Mouse (Mus musculus) limb, embryonic 14.5 days (tissue): ENCODE measurements around the gene Aatf. TPM values are rescaled to one million over a fixed set of nuclear protein-coding genes. Genes with fewer than 3 reads are reported as not detected.
A peak's percentile ranks its signal among the peaks of the same experiment; 100 is the strongest.

ENCODE experiments used
- ATAC-seq: fragments of 200-750 bp; cut with Nextera tagmentation; 2 replicates; pipeline ENCODE4 v1.8.0; 2017; ENCODE audit warnings: low read depth, moderate number of reproducible peaks, moderate TSS enrichment; ENCODE audit not compliant: low FRiP score
- DNase-seq: peaks from one replicate; pipeline ENCODE4 v3.0.0-alpha.2; 2015; ENCODE audit warnings: low spot score
- H3K27ac ChIP-seq: fragments of 300-500 bp; sonication (generic); replicated peaks from 2 replicates; pipeline ENCODE4 v1.5.1; 2014; ENCODE audit warnings: low read depth, mild to moderate bottlenecking, low read length, moderate library complexity, mixed read lengths
- H3K27me3 ChIP-seq: fragments of 300-500 bp; sonication (generic); 2 replicates; pipeline ENCODE4 v1.6.1; 2014; ENCODE audit warnings: low read length, mixed read lengths; ENCODE audit not compliant: control insufficient read depth, insufficient read depth
- H3K36me3 ChIP-seq: fragments of 300-500 bp; sonication (generic); 2 replicates; pipeline ENCODE4 v1.6.1; 2014; ENCODE audit warnings: mild to moderate bottlenecking, low read length, moderate library complexity, mixed read lengths; ENCODE audit not compliant: control insufficient read depth, insufficient read depth
- H3K4me1 ChIP-seq: fragments of 300-500 bp; sonication (generic); 2 replicates; pipeline ENCODE4 v1.6.1; 2014; ENCODE audit warnings: antibody characterized with exemption, low read length, mixed read lengths; ENCODE audit not compliant: control insufficient read depth, insufficient read depth
- H3K4me2 ChIP-seq: fragments of 300-500 bp; sonication (generic); replicated peaks from 2 replicates; pipeline ENCODE4 v1.6.1; 2014; ENCODE audit warnings: low read depth, mild to moderate bottlenecking, low read length, moderate library complexity; ENCODE audit not compliant: severe bottlenecking
- H3K4me3 ChIP-seq: fragments of 300-500 bp; sonication (generic); replicated peaks from 2 replicates; pipeline ENCODE4 v1.5.1; 2014; ENCODE audit warnings: low read length
- H3K9ac ChIP-seq: fragments of 300-500 bp; sonication (generic); 2 replicates; pipeline ENCODE4 v1.6.1; 2014; ENCODE audit warnings: mild to moderate bottlenecking, low read depth, low read length, moderate library complexity; ENCODE audit not compliant: severe bottlenecking
- H3K9me3 ChIP-seq: fragments of 300-500 bp; sonication (generic); 2 replicates; pipeline ENCODE4 v1.6.1; 2016; ENCODE audit warnings: low read length; ENCODE audit not compliant: control insufficient read depth
- POLR2A ChIP-seq: fragments of 200-500 bp; IDR thresholded peaks from 2 replicates; pipeline ENCODE4 v1.8.0; 2012; ENCODE audit warnings: inconsistent platforms, mild to moderate bottlenecking, moderate library complexity, borderline replicate concordance; ENCODE audit not compliant: insufficient read depth, insufficient read length; ENCODE audit errors: extremely low read depth
- WGBS: fragments of 180-500 bp; shearing (Covaris S2); extraction: QIAGEN DNeasy Blood & Tissue Kit; methylation state at CpG from one replicate; pipeline ENCODE4 v1.1.7; 2014; 5-methylcytosine and 5-hydroxymethylcytosine counted together
- polyA plus RNA-seq, 2 experiments: library from polyadenylated mRNA; depleted of rRNA in 1 of 2; stranded (reverse) in 1 of 2; unstranded in 1 of 2; fragments of >200 nt; fragmentation: Nextera tagmentation in 1 of 2; extraction: Ambion mirVana in 1 of 2; gene quantifications; 2 replicates each; pipeline versions ENCODE4 v1.2.1 to v1.2.3; 2012 to 2014

The Aatf gene
- polyA plus RNA-seq, 2 experiments: 12.3 to 44.8 TPM

DNA sequence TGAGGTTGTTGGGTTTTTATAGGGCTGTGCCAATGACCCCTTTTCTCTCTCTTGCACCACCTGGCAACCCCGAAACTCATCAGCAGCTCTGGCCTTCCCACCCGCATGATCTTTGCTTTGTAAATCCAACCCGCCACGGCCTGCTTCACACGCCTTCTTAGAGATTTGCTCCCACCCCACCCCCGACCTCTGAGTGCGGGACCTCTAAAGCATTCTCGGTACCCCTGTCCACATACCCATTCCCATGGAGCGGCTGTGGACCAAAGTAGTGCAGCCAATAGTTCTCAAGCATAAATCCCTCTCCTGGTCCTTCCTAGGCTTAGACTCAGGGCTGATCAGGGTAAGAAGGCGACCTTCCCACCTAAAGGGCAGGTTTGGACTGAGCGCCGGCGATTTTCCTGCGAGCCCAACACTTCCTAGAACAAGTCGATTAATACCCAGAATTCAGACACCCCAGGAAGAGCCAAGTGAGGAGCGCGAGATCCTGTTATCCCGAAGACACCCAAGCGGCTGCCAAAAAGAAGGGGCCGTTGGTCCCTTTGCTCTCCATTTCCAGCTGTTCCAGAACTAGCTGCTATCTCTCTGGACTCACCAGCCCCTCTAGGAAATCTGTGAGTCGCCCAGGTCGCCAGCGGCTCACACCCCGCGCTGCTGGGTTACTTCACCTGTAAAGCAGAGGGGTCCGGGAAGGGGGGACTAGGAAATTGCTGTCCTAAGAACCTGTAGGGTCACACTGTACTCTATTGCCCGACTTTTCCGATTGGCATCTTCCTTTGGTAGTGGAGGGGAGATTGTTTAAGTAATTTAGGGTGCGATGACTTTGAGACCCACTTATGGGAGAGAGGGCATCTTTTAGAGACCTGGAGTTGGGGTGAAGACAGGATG is 13.9 kb upstream of the Aatf start:
- H3K9me3 ChIP-seq: no peaks in the 10 kb centered on the region
- H3K9ac ChIP-seq: no peak overlapping the region
- DNase-seq (no peak), ATAC-seq (no peak)
- no peaks in the 10 kb centered on the region for H3K36me3 ChIP-seq
- H3K27me3 ChIP-seq: peaks cover 94% of the 10 kb centered on the region
- H3K4me1 ChIP-seq: peaks cover 5% of the 10 kb centered on the region; the same call in 1 of the 2 replicates
- no peak overlapping the region for H3K27ac ChIP-seq
- H3K4me3 ChIP-seq: no peak overlapping the region
- no peak for TF ChIP-seq POLR2A
- WGBS: 3% methylated on average over 29 of the region's 29 CpGs
- H3K4me2 ChIP-seq: no peak overlapping the region

DNA sequence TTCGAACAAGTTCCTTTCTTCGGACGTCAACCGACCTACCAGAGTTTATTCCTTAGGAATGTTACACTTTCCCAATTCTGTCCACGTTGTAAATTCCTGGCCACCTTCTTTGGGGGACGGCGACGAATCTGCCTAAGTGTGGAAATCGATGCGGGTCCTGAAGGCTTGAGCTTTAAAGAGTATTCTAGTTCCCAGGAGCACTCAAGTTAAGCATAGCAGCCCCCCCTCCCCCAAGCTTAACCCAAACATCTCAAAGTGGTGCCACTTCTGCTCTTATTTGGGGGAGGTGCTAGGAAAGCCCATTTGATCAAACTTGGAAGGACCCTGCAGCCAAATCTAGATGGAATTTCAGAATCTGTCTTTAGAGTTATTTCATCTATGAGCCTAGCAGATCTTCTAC is 13.1 kb upstream of the Aatf start:
- Histone ChIP-seq H3K9ac (no peak overlapping the region), H3K36me3 (no peaks in the 10 kb centered on the region), H3K4me1 (peaks cover 5% of the 10 kb centered on the region; the same call in 1 of the 2 replicates), H3K4me2 (peak overlapping the region; percentile 73; the same call in 1 of the 2 replicates), H3K27me3 (peaks cover 96% of the 10 kb centered on the region), H3K27ac (no peak overlapping the region), H3K9me3 (no peaks in the 10 kb centered on the region), H3K4me3 (peak overlapping the region; percentile 44)
- TF ChIP-seq POLR2A: no peak
- DNase-seq (no peak), ATAC-seq (no peak)
- WGBS: under 1% methylated on average over 10 of the region's 10 CpGs

DNA sequence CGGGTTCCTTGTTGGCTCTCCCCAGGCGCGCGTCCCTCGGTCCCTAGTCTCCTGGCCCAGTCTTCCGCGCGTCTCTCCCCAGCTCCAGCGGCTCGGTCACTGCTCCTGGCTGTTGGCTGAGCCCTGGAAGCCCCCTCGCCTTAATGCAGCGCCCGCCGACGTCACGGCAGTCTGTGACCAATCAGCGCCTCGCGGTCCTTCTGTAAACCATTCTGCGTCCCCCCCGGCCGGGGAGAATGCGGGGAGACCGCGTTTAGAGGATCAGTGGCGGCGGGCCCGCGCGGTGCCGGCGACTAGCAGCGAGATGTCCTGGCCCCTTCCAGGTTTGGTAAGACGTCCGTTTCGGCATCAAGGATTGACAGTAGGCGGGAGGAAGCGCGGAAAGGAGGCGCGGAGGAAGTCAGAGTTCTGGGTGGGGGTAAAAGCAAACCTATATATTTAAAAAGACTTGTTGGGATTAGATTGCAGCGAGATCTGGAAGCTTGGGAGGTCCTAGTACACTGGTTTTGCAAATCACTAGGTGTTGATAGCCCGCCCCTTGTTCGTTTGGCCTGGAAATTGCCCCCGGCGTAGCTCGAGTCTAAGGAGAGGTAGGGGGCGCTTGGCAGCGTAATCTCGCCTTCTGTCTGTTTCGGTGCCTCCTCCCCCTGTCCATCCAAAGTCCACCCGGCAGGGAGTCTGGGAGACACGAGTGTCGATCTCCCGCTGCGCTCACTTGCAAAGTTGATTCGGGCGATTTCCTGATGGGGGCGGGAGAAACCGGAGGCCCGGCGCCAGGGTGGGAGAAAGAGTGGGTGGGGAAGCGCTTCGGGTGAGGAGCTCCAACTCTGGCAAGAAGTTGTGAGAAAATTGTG is 12.3 kb upstream of the Aatf start, which contains the start of gene Lhx1:
TSS of gene Lhx1 (minus strand) at position 115 of the 854 bp plus-strand sequence.
- Histone ChIP-seq H3K36me3 (no peaks in the 10 kb centered on the region), H3K4me2 (peak within 1 kb of the TSS; percentile 73), H3K9me3 (no peaks in the 10 kb centered on the region), H3K4me1 (peaks cover 5% of the 10 kb centered on the region; the same call in 1 of the 2 replicates), H3K27me3 (peaks cover 96% of the 10 kb centered on the region), H3K9ac (no peak within 1 kb of the TSS), H3K27ac (no peak within 1 kb of the TSS), H3K4me3 (peak within 1 kb of the TSS; percentile 44)
- ATAC-seq (no peak; the same call in 1 of the 2 replicates), DNase-seq (no peak)
- under 1% methylated on average over 64 of the region's 64 CpGs for WGBS
- TF ChIP-seq POLR2A: no peak

DNA sequence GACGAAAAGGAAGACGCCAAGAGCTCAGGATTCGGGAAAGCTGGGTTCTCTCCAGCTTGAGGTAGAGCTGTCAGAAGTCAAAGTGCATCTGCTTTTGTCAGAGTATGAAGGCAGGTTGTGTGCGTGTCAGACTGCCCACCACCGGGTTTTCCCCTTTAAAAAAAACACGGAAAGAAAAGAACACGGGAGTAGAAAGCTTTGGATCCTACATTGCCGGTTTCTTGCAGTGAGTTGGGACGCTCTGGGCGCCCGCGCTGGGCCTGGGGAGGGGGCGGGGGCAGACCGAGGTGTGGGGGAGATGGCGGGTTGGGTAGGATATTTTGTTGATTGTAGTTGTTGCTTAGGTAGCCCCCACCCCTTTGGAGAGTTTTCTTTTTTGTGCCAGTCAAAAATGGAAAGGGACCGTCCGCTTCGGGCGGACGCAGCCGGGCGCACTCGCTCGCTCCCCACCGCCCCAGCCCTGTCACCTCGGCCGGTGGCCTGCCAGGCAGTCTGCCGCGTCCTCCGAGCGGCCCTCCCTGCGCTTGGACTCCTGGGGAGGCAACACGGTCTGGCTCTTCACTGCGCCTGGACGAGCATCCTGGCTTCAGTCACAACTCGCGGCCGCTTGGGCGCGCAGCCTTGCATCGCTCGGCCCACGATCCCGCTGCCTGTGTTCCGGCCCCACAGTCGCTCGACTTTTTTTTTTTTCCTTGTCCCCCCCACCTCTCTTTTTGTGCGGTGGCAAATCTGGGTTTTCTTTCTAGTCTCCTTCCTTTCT is 11.4 kb upstream of the Aatf start:
- Histone ChIP-seq H3K27me3 (peaks cover 96% of the 10 kb centered on the region), H3K36me3 (no peaks in the 10 kb centered on the region), H3K9me3 (no peaks in the 10 kb centered on the region), H3K4me2 (peak overlapping the region; percentile 73), H3K27ac (no peak overlapping the region), H3K4me1 (peaks cover 5% of the 10 kb centered on the region; the same call in 1 of the 2 replicates), H3K9ac (no peak overlapping the region), H3K4me3 (peak overlapping the region; percentile 44)
- no peak for DNase-seq
- 1% methylated on average over 45 of the region's 48 CpGs for WGBS
- TF ChIP-seq POLR2A: no peak
- no peak for ATAC-seq
